Mouse (Mus musculus): ENCODE results near the gene Slc28a3. TPM values are rescaled to one million over a fixed set of nuclear protein-coding genes. Genes with fewer than 3 reads are reported as not detected.

Gene Slc28a3
- polyA plus RNA-seq, 1 experiment from 2014 or later: not detected

DNA sequence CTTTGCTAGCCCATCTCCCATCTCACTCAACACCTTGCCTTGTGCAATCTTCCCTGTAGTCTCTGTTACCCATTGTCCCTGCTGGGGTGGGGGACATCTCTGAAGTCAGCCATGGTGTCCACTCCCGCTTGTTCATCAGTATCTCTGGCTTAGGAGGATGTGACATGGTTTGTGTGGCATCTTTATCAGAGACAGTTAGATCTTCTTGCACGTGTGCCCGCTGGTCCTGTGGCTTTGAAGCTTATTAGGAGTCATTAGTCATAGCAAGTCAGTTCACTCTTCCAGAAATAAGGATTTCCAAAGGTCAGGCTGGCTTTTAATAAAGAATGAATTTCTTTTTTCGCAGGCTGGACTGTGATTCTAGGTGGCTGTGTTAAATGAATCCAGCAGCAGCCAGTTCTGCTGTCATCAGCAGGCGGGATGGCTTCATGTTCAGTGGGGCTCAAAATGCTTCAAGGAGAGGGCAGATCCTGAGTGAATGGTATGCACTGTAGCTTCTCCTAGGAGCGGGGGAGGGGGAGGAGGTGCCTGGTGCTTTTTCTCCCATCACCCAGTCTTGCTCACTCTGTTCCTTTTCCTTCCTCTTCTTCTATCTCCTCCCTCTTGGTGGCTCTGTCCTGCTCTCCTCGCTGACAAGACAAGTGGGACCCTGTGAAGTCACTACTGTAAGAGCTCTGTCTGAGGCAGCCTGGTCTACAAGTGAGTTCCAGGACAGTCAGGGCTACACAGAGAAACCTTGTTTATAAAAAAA, 89.9 kb downstream of the Slc28a3 start:
- Histone ChIP-seq H3K36me3 (no peaks in the 10 kb centered on the region), H3K4me3 (replicated peaks) (no peak overlapping the region), H3K27ac (replicated peaks) (no peak overlapping the region), H3K4me1 (peaks cover 7% of the 10 kb centered on the region), H3K4me2 (no peak overlapping the region), H3K9me3 (replicated peaks) (no peaks in the 10 kb centered on the region), H3K9ac (replicated peaks) (no peak overlapping the region), H3K27me3 (replicated peaks) (peaks cover 3% of the 10 kb centered on the region; the same call in 1 of the 2 replicates)
- WGBS: 67% methylated on average over 7 of the region's 7 CpGs
- no peak for ATAC-seq (ENCODE audit: low FRiP score)

DNA sequence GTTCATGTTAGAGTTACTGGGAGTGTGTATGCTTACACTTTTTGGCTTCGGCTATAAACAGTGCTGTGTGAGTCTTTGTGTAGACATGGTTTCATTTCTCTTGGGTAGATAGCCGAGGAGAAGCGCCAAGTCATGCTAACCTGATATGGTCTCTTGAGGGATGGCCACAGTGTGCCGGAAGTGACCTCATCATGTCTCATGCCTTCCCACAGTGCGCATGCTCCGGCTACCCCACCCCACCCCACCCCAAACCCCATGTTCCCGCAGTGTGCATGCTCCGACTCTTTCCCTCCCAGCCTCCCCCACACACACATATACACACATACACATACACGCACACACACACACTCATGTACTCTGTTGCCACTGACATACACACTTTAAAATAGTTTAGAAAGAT, 90.6 kb downstream of the Slc28a3 start:
- H3K27me3 ChIP-seq (replicated peaks): peaks cover 3% of the 10 kb centered on the region; the same call in 1 of the 2 replicates
- WGBS: 94% methylated on average over 9 of the region's 9 CpGs

DNA sequence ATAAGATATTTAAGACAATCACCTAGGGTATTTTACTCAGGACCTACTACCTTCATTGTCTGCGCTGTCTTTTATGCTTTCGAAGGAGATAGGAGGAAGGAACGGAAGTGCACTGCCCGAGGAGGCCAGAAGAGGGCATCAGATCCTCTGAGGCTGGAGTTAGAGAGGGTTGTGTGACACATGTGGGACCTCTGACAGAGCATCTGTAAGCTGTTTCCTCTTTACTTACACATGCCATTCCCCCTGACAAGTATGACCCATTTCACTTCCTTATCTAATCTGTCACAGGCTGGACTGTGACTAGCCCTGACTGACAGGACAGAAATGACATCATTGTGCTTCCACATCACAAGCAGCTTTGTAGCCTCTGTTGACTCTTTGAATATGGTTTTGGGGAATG, 94.4 kb downstream of the Slc28a3 start:
- no peaks in the 10 kb centered on the region for H3K27me3 ChIP-seq (replicated peaks)
- no peaks in the 10 kb centered on the region for H3K36me3 ChIP-seq
- H3K9ac ChIP-seq (replicated peaks): no peak overlapping the region
- H3K4me1 ChIP-seq: no peaks in the 10 kb centered on the region
- no peak overlapping the region for H3K4me2 ChIP-seq
- H3K9me3 ChIP-seq (replicated peaks): no peaks in the 10 kb centered on the region
- H3K27ac ChIP-seq (replicated peaks): no peak overlapping the region
- no peak overlapping the region for H3K4me3 ChIP-seq (replicated peaks)
- WGBS: 94% methylated on average over 4 of the region's 4 CpGs
- ATAC-seq (ENCODE audit: low FRiP score): no peak

More for the DNA sequence above, 90.6 kb downstream of the Slc28a3 start:
- Histone ChIP-seq H3K9ac (replicated peaks) (no peak overlapping the region), H3K4me1 (peaks cover 7% of the 10 kb centered on the region), H3K4me2 (no peak overlapping the region), H3K36me3 (no peaks in the 10 kb centered on the region), H3K4me3 (replicated peaks) (no peak overlapping the region), H3K9me3 (replicated peaks) (no peaks in the 10 kb centered on the region), H3K27ac (replicated peaks) (no peak overlapping the region)
- no peak for ATAC-seq (ENCODE audit: low FRiP score)

DNA sequence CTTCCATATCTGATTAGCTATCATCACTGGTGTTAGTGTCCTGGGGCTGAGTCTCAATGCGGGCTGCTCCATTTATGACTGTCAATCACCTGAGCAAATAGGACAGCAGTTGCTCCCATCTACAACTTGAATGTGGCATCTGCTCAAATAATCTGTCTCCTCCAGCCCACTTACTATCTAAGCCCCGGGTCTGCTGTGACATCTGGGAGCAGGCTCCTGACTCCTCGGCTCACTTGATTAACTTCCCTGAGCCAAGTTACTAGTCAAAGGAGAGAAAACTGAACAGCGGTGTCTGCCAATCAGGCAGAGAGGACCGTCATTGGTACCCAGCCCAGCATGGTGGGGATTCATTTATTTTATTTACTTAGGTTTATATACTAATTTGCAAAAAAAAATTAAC, 95.0 kb downstream of the Slc28a3 start:
- no peak for ATAC-seq (ENCODE audit: low FRiP score)
- H3K36me3 ChIP-seq: no peaks in the 10 kb centered on the region
- WGBS: 82% methylated on average over 5 of the region's 5 CpGs
- no peaks in the 10 kb centered on the region for H3K9me3 ChIP-seq (replicated peaks)
- no peak overlapping the region for H3K4me3 ChIP-seq (replicated peaks)
- no peak overlapping the region for H3K27ac ChIP-seq (replicated peaks)
- no peaks in the 10 kb centered on the region for H3K27me3 ChIP-seq (replicated peaks)
- H3K4me1 ChIP-seq: no peaks in the 10 kb centered on the region
- no peak overlapping the region for H3K9ac ChIP-seq (replicated peaks)
- H3K4me2 ChIP-seq: no peak overlapping the region

DNA sequence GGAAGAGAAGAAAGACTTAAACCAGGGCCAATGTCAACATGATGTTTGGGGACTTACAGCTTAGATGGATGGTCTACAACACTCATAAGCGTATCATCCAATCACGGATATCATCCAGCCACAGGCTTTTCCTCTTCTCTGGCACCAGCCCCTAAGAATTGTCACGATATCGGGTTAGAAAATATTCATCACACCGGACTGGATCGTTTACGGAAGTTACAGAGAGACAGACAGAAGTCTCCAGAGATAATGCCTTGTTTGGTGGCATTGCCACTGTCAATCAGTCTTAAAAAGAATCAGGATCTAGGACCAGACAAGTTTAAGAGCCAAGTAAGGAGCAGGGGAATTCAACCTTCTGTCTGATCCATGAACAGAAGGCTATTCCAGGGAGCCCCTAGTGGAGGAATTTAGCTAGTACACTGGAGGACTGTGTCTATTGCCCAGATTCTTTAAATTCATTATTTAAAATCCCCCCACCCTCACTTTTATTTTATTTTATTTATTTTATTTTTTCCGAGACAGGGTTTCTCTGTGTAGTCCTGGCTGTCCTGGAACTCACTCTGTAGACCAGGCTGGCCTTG, 96.4 kb downstream of the Slc28a3 start:
- Histone ChIP-seq H3K27ac (replicated peaks) (no peak overlapping the region), H3K36me3 (no peaks in the 10 kb centered on the region), H3K4me3 (replicated peaks) (no peak overlapping the region), H3K9me3 (replicated peaks) (no peaks in the 10 kb centered on the region), H3K4me1 (no peaks in the 10 kb centered on the region), H3K4me2 (no peak overlapping the region), H3K27me3 (replicated peaks) (no peaks in the 10 kb centered on the region), H3K9ac (replicated peaks) (no peak overlapping the region)
- no peak for ATAC-seq (ENCODE audit: low FRiP score)
- WGBS: 89% methylated on average over 8 of the region's 8 CpGs

DNA sequence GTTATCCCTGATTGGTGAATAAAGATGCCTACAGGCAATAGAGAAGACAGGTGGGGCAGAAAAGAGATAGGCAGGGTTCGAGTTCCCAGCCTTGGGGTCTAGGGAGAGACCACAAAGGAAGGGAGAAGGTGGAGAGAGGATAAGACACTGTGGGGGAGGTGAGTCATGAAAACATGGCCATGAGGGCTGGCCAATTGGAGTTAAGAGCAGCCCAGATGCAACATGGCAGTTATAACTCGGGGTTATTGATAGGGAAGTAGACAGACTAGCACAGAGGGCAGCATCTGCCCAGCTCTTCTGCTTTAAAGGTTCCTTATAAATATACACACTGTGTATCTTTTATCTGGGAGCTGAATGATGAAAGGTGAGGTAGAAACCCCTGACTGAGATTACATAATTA, 98.8 kb downstream of the Slc28a3 start:
- ATAC-seq (ENCODE audit: low FRiP score): no peak
- H3K9me3 ChIP-seq (replicated peaks): no peaks in the 10 kb centered on the region
- H3K9ac ChIP-seq (replicated peaks): no peak overlapping the region
- H3K27me3 ChIP-seq (replicated peaks): no peaks in the 10 kb centered on the region
- peaks cover 9% of the 10 kb centered on the region; the same call in 1 of the 2 replicates for H3K4me1 ChIP-seq
- 83% methylated on average over 2 of the region's 2 CpGs for WGBS
- H3K27ac ChIP-seq (replicated peaks): no peak overlapping the region
- H3K4me3 ChIP-seq (replicated peaks): no peak overlapping the region
- no peak overlapping the region for H3K4me2 ChIP-seq
- H3K36me3 ChIP-seq: no peaks in the 10 kb centered on the region

DNA sequence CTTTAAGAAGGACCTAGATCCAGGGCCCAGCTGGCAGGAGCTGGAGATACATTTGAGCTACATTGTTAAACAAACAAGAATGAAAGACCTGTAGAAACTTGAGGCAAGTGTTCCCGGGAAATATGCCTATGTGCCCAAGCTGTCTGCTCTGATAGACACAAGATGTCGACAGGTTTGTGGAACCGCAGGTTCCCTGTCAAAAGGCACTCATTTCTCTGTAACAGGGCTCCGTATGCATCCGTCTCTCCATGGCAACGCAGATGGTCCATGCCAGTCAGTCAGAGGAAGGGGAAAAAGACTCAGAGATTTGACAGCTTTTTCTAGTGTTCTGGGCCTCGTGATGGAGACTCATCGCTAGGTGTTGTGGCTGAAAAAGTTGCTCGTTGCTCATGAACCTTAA, 99.4 kb downstream of the Slc28a3 start:
- Histone ChIP-seq H3K4me3 (replicated peaks) (no peak overlapping the region), H3K4me2 (no peak overlapping the region), H3K4me1 (peaks cover 9% of the 10 kb centered on the region; the same call in 1 of the 2 replicates), H3K36me3 (no peaks in the 10 kb centered on the region), H3K9ac (replicated peaks) (no peak overlapping the region), H3K9me3 (replicated peaks) (no peaks in the 10 kb centered on the region), H3K27ac (replicated peaks) (no peak overlapping the region), H3K27me3 (replicated peaks) (no peaks in the 10 kb centered on the region)
- WGBS: 88% methylated on average over 9 of the region's 9 CpGs
- ATAC-seq (ENCODE audit: low FRiP score): no peak

DNA sequence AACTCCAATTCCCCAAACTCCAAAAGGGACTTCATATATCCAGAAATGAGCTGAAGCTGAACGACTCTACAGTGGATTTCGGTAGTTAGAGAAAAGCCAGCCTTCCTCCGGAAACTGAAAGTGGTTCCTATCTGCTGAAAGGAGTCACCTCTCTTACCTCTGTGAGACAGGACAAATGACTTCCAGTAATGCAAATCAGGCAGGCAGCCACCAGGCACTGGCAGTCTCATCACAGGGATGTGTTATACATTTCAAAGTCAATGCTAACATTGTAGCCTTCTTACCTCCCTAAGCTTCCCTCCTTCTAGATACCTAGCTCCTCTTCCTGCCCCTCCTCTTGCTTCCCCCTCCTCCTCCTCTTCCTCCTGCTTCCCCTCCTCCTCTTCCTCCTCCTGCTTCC, 101.4 kb downstream of the Slc28a3 start:
- Histone ChIP-seq H3K27me3 (replicated peaks) (no peaks in the 10 kb centered on the region), H3K4me3 (replicated peaks) (no peak overlapping the region), H3K9me3 (replicated peaks) (no peaks in the 10 kb centered on the region), H3K27ac (replicated peaks) (no peak overlapping the region), H3K4me2 (no peak overlapping the region), H3K9ac (replicated peaks) (no peak overlapping the region), H3K36me3 (no peaks in the 10 kb centered on the region), H3K4me1 (peaks cover 12% of the 10 kb centered on the region; the same call in 1 of the 2 replicates)
- no peak for ATAC-seq (ENCODE audit: low FRiP score)
- 63% methylated on average over 3 of the region's 3 CpGs for WGBS

DNA sequence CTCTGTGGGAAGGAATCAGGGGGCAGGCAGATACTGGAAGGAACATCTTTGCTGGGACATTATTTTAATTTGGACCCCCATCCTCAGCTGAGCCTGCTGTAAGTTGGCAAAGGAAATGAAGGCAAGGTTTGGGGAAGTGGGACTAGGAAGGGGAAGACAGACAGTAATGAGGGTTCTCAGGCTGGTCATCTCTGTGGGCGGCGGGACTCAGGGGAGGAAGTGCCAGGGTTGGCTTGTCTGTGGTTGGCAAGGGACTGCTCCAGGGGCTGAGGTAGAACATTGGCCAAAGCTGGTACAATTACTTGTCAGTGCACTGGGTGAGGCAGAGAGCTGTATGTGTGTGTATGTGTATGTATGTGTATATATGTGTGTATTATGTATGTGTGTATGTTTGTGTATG, 107.1 kb downstream of the Slc28a3 start:
- peaks cover 12% of the 10 kb centered on the region; the same call in 1 of the 2 replicates for H3K4me1 ChIP-seq
- H3K9ac ChIP-seq (replicated peaks): no peak overlapping the region
- H3K9me3 ChIP-seq (replicated peaks): no peaks in the 10 kb centered on the region
- H3K4me3 ChIP-seq (replicated peaks): no peak overlapping the region
- no peaks in the 10 kb centered on the region for H3K36me3 ChIP-seq
- no peak overlapping the region for H3K27ac ChIP-seq (replicated peaks)
- no peak overlapping the region for H3K4me2 ChIP-seq
- 95% methylated on average over 2 of the region's 2 CpGs for WGBS
- no peak for ATAC-seq (ENCODE audit: low FRiP score)
- H3K27me3 ChIP-seq (replicated peaks): no peaks in the 10 kb centered on the region

DNA sequence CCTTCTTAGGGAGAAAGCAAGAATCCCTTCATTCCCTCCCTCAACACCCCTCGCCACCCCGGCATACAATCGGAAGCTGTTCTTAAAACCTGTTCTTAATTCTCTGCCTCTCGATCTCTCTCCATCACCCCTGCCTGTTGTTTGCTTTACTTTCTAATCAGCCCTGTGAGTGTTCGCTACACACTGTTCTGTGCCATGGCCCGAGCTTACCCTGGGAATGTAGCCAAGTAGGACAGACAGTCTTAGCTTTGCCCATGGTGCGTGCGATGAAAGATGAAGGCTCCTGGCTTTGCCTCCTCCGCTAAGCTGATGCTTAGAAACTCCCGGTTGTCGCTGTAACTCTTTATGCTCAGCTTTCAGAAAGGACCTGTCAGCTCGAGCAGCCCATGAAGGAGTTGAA, 112.9 kb downstream of the Slc28a3 start:
- H3K9me3 ChIP-seq (replicated peaks): no peaks in the 10 kb centered on the region
- no peak overlapping the region for H3K27ac ChIP-seq (replicated peaks)
- H3K4me1 ChIP-seq: peaks cover 2% of the 10 kb centered on the region; the same call in 1 of the 2 replicates
- no peak overlapping the region for H3K4me3 ChIP-seq (replicated peaks)
- no peak overlapping the region for H3K9ac ChIP-seq (replicated peaks)
- no peak for ATAC-seq (ENCODE audit: low FRiP score)
- H3K27me3 ChIP-seq (replicated peaks): no peaks in the 10 kb centered on the region
- H3K4me2 ChIP-seq: no peak overlapping the region
- WGBS: 82% methylated on average over 12 of the region's 12 CpGs
- no peaks in the 10 kb centered on the region for H3K36me3 ChIP-seq
